Mouse (Mus musculus): Measurements from ENCODE around the gene Farsb.

DNA sequence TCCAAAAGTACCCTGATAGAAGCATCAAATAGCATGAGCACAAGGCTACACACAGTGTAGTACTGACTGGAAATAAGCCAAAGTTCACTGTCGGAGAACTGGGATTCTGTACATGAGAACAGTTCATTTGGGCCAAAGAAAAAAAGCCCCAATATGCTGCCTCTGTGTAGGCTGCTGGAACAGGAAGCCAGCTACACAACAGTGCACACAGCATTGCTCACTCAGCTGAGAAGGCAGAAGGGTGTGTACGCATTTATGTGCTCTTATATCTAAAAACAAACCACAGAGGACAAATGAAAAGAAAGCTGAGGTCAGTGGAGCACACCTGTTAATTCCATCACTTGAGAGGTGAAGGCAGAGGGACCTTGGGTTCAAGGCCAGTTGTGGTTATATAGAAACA lies 52.7 kb downstream of the Farsb start:
- no peak for TF ChIP-seq CTCF (conservative IDR thresholded peaks at IDR 0.05; ENCODE audit: low read length)
- TF ChIP-seq POU5F1 (IDR thresholded peaks at IDR 0.05; ENCODE audit: borderline replicate concordance, low read length), result no peak
- TF ChIP-seq NANOG (IDR thresholded peaks at IDR 0.05; ENCODE audit: borderline replicate concordance, low read length), result no peak

Measured in E14TG2a.4 (cell line).